Mouse (Mus musculus) neural tube, embryonic 11.5 days (tissue): Measurements from ENCODE around the gene Irx2. TPM values are rescaled to one million over a fixed set of nuclear protein-coding genes. Genes with fewer than 3 reads are reported as not detected.
A peak's percentile ranks its signal among the peaks of the same experiment; 100 is the strongest.

Source experiments
- ATAC-seq: fragments of 200-750 bp; cut with Nextera tagmentation; 2 replicates; pipeline ENCODE4 v1.8.0; 2017; ENCODE audit warnings: moderate number of reproducible peaks, mild to moderate bottlenecking, moderate TSS enrichment, moderate library complexity; ENCODE audit not compliant: insufficient read depth, low FRiP score, low TSS enrichment
- DNase-seq: peaks from one replicate; pipeline ENCODE4 v3.0.0-alpha.2; 2015; ENCODE audit warnings: low spot score
- H3K27ac ChIP-seq: fragments of 300-500 bp; sonication (generic); 2 replicates; pipeline ENCODE4 v1.5.1; 2014; ENCODE audit warnings: low read depth, mild to moderate bottlenecking, low read length
- H3K27me3 ChIP-seq: fragments of 300-500 bp; sonication (generic); 2 replicates; pipeline ENCODE4 v1.6.1; 2014; ENCODE audit warnings: mild to moderate bottlenecking, low read length, mixed read lengths; ENCODE audit not compliant: control insufficient read depth, insufficient read depth
- H3K36me3 ChIP-seq: fragments of 300-500 bp; sonication (generic); 2 replicates; pipeline ENCODE4 v1.6.1; 2014; ENCODE audit warnings: mild to moderate bottlenecking, low read length, moderate library complexity, mixed read lengths; ENCODE audit not compliant: control insufficient read depth, insufficient read depth
- H3K4me1 ChIP-seq: fragments of 300-500 bp; sonication (generic); 2 replicates; pipeline ENCODE4 v1.6.1; 2014; ENCODE audit warnings: low read length, mixed read lengths; ENCODE audit not compliant: control insufficient read depth, insufficient read depth
- H3K4me2 ChIP-seq: fragments of 300-500 bp; sonication (generic); 2 replicates; pipeline ENCODE4 v1.6.1; 2014; ENCODE audit warnings: low read depth, mild to moderate bottlenecking, moderate library complexity
- H3K4me3 ChIP-seq: fragments of 300-500 bp; sonication (generic); 2 replicates; pipeline ENCODE4 v1.5.1; 2014; ENCODE audit warnings: low read depth, low read length
- H3K9ac ChIP-seq: fragments of 300-500 bp; sonication (generic); 2 replicates; pipeline ENCODE4 v1.6.1; 2014; ENCODE audit warnings: mild to moderate bottlenecking, low read length
- H3K9me3 ChIP-seq: fragments of 300-500 bp; sonication (generic); 2 replicates; pipeline ENCODE4 v1.6.1; 2016; ENCODE audit warnings: low read length; ENCODE audit not compliant: control insufficient read depth
- WGBS: fragments of 180-500 bp; shearing (Covaris S2); extraction: QIAGEN DNeasy Blood & Tissue Kit; methylation state at CpG from one replicate; pipeline ENCODE4 v1.1.7; 2014; 5-methylcytosine and 5-hydroxymethylcytosine counted together
- polyA plus RNA-seq: library from polyadenylated mRNA; unstranded; fragments of >200 nt; fragmentation: Nextera tagmentation; extraction: Ambion mirVana; gene quantifications from 2 replicates; pipeline ENCODE4 v1.2.1, GENCODE M21; 2014

Gene Irx2
- 19.6 and 21.9 TPM in 2 replicates for polyA plus RNA-seq

GRCm38 (mm10) chr13:72628462-72628916, at the start of gene Irx2:
Irx2 (plus strand) TSS chr13:72628820.
- DNase-seq (peak; percentile 97), ATAC-seq (peak; percentile 91)
- H3K4me1 ChIP-seq: peaks cover 28% of the 10 kb centered on the region
- peak within 1 kb of the TSS; percentile 69 for H3K4me3 ChIP-seq
- peak within 1 kb of the TSS; percentile 82 for H3K27ac ChIP-seq
- H3K9ac ChIP-seq: peak within 1 kb of the TSS; percentile 79
- no peaks in the 10 kb centered on the region for H3K9me3 ChIP-seq
- peaks cover 78% of the 10 kb centered on the region for H3K27me3 ChIP-seq
- H3K4me2 ChIP-seq: peak within 1 kb of the TSS; percentile 87
- no peaks in the 10 kb centered on the region; the same call in 1 of the 2 replicates for H3K36me3 ChIP-seq
- 2% methylated on average over 25 of the region's 45 CpGs for WGBS

GRCm38 (mm10) chr13:72581276-72581675, 47.3 kb upstream of the Irx2 start:
- Histone ChIP-seq H3K27ac (no peak overlapping the region), H3K4me3 (no peak overlapping the region), H3K4me2 (no peak overlapping the region), H3K27me3 (no peaks in the 10 kb centered on the region), H3K4me1 (no peaks in the 10 kb centered on the region), H3K9me3 (no peaks in the 10 kb centered on the region), H3K9ac (no peak overlapping the region), H3K36me3 (no peaks in the 10 kb centered on the region)
- 93% methylated on average over 2 of the region's 2 CpGs for WGBS
- ATAC-seq: no peak
- DNase-seq: no peak

- H3K4me1 ChIP-seq: no peaks in the 10 kb centered on the region
- H3K27ac ChIP-seq: no peak overlapping the region
- H3K36me3 ChIP-seq: no peaks in the 10 kb centered on the region
- H3K27me3 ChIP-seq: no peaks in the 10 kb centered on the region
- no peaks in the 10 kb centered on the region for H3K9me3 ChIP-seq
- H3K4me3 ChIP-seq: no peak overlapping the region
- no peak overlapping the region for H3K4me2 ChIP-seq
- no peak for DNase-seq
- no peak overlapping the region for H3K9ac ChIP-seq
- whole genome bisulfite sequencing: 68% methylated on average over 4 of the region's 4 CpGs
- ATAC-seq: no peak
Measured at GRCm38 (mm10) chr13:72592526-72592925, 36.1 kb upstream of the Irx2 start.

- H3K27ac ChIP-seq: no peak overlapping the region
- no peak overlapping the region for H3K4me2 ChIP-seq
- H3K4me1 ChIP-seq: no peaks in the 10 kb centered on the region
- ATAC-seq (no peak), DNase-seq (no peak)
- no peak overlapping the region for H3K9ac ChIP-seq
- no peaks in the 10 kb centered on the region for H3K27me3 ChIP-seq
- no peaks in the 10 kb centered on the region for H3K36me3 ChIP-seq
- no peak overlapping the region for H3K4me3 ChIP-seq
- WGBS: 83% methylated on average over 6 of the region's 6 CpGs
- H3K9me3 ChIP-seq: no peaks in the 10 kb centered on the region
Measured at GRCm38 (mm10) chr13:72593310-72593709, 35.3 kb upstream of the Irx2 start.

- 82% methylated on average over 4 of the region's 4 CpGs for WGBS
- Histone ChIP-seq H3K27ac (no peak overlapping the region), H3K36me3 (no peaks in the 10 kb centered on the region), H3K4me2 (no peak overlapping the region), H3K27me3 (no peaks in the 10 kb centered on the region), H3K4me3 (no peak overlapping the region), H3K9me3 (no peaks in the 10 kb centered on the region), H3K9ac (no peak overlapping the region), H3K4me1 (no peaks in the 10 kb centered on the region)
- ATAC-seq (no peak), DNase-seq (no peak)
Measured at GRCm38 (mm10) chr13:72593710-72594111, 34.9 kb upstream of the Irx2 start.

GRCm38 (mm10) chr13:72599254-72599653, 29.4 kb upstream of the Irx2 start:
- no peak overlapping the region for H3K4me2 ChIP-seq
- ATAC-seq: no peak
- WGBS: 96% methylated on average over 3 of the region's 3 CpGs

GRCm38 (mm10) chr13:72608706-72609105, 19.9 kb upstream of the Irx2 start:
- no peaks in the 10 kb centered on the region for H3K9me3 ChIP-seq
- H3K27ac ChIP-seq: no peak overlapping the region
- no peak overlapping the region for H3K4me3 ChIP-seq
- DNase-seq: no peak
- no peaks in the 10 kb centered on the region for H3K27me3 ChIP-seq
- no peaks in the 10 kb centered on the region for H3K4me1 ChIP-seq
- H3K36me3 ChIP-seq: no peaks in the 10 kb centered on the region
- ATAC-seq: no peak
- no peak overlapping the region for H3K4me2 ChIP-seq
- 54% methylated on average over 16 of the region's 16 CpGs for WGBS
- no peak overlapping the region for H3K9ac ChIP-seq

More at GRCm38 (mm10) chr13:72599254-72599653, 29.4 kb upstream of the Irx2 start:
- H3K9ac ChIP-seq: no peak overlapping the region
- no peak overlapping the region for H3K4me3 ChIP-seq
- H3K36me3 ChIP-seq: no peaks in the 10 kb centered on the region
- no peaks in the 10 kb centered on the region for H3K4me1 ChIP-seq
- no peak for DNase-seq
- no peak overlapping the region for H3K27ac ChIP-seq
- no peaks in the 10 kb centered on the region for H3K9me3 ChIP-seq
- H3K27me3 ChIP-seq: no peaks in the 10 kb centered on the region

- H3K4me2 ChIP-seq: no peak overlapping the region
- no peaks in the 10 kb centered on the region for H3K36me3 ChIP-seq
- H3K9ac ChIP-seq: no peak overlapping the region
- no peak overlapping the region for H3K27ac ChIP-seq
- no peaks in the 10 kb centered on the region for H3K4me1 ChIP-seq
- no peak overlapping the region for H3K4me3 ChIP-seq
- 92% methylated on average over 2 of the region's 2 CpGs for WGBS
- no peaks in the 10 kb centered on the region for H3K27me3 ChIP-seq
- no peak for DNase-seq
- ATAC-seq: no peak
- H3K9me3 ChIP-seq: no peaks in the 10 kb centered on the region
Measured at GRCm38 (mm10) chr13:72610277-72610676, 18.3 kb upstream of the Irx2 start.

- H3K9me3 ChIP-seq: no peaks in the 10 kb centered on the region
Measured at GRCm38 (mm10) chr13:72623926-72624846, 4.4 kb upstream of the Irx2 start.

More at GRCm38 (mm10) chr13:72623926-72624846, 4.4 kb upstream of the Irx2 start:
- no peak overlapping the region for H3K27ac ChIP-seq
- H3K27me3 ChIP-seq: peaks cover 73% of the 10 kb centered on the region
- ATAC-seq: no peak
- peaks cover 7% of the 10 kb centered on the region for H3K4me1 ChIP-seq
- H3K4me3 ChIP-seq: peak overlapping the region; percentile 29
- WGBS: under 1% methylated on average over 45 of the region's 46 CpGs
- peak; percentile 75 for DNase-seq
- no peaks in the 10 kb centered on the region for H3K36me3 ChIP-seq
- H3K9ac ChIP-seq: peak overlapping the region; percentile 24; the same call in 1 of the 2 replicates
- H3K4me2 ChIP-seq: peak overlapping the region; percentile 46
